Mouse (Mus musculus) embryonic fibroblast, embryonic 13.5 days (primary cell): ENCODE measurements around the gene Mapkapk5.

ENCODE experiments used
- CTCF ChIP-seq: IDR thresholded peaks from 2 replicates; pipeline ENCODE4 v1.5.1; 2011; ENCODE audit warnings: mild to moderate bottlenecking, control low read depth, low read length, moderate library complexity, borderline replicate concordance; ENCODE audit not compliant: insufficient read depth
- POLR2A ChIP-seq: IDR thresholded peaks from 2 replicates; pipeline ENCODE4 v1.6.1; 2011; ENCODE audit warnings: low read depth, mild to moderate bottlenecking, control low read depth, low read length, moderate library complexity

- no peak for TF ChIP-seq CTCF
- no peak for TF ChIP-seq POLR2A
Observed at GRCm38 (mm10) chr5:121592816-121593407, 47.2 kb upstream of the Mapkapk5 start.
